Comparison of ENCODE assay signal across 18 mouse cellular contexts in genomic region chr13:19717201-19717600, GRCm38 (mm10). TPM values are rescaled to one million over a fixed set of nuclear protein-coding genes. Genes with fewer than 3 reads are reported as not detected.
DNase-seq lines count a peak whose midpoint lies in the region; ATAC-seq and TF ChIP-seq lines count a peak whose summit lies in the region.
"Had no signal": no experiment of that assay in that cellular context is flagged by ENCODE, and none has a peak within 500 bp of the region (broad histone marks: within the 10 kb centered on the region; RNA-seq: fewer than 3 reads in every experiment).

No protein-coding gene starts in this region.

- no peak overlapping the region for H3K27ac ChIP-seq in hindbrain, embryonic 13.5 days
- H3K27ac ChIP-seq in hindbrain, embryonic 12.5 days, result no peak overlapping the region
- H3K27ac ChIP-seq in lung, embryonic 14.5 days (ENCODE audit: low read depth), result no peak overlapping the region
- H3K27ac ChIP-seq: intestine, embryonic 15.5 days had no signal

- no peak overlapping the region for H3K4me3 ChIP-seq in hindbrain, embryonic 13.5 days
- no peak overlapping the region for H3K4me3 ChIP-seq in hindbrain, embryonic 12.5 days
- no peak overlapping the region for H3K4me3 ChIP-seq in lung, embryonic 14.5 days (ENCODE audit: low read depth, low read length)
- H3K4me3 ChIP-seq: heart, embryonic 12.5 days; intestine, embryonic 15.5 days had no signal

- H3K4me2 ChIP-seq in hindbrain, embryonic 13.5 days, result no peak overlapping the region
- H3K4me2 ChIP-seq in hindbrain, embryonic 12.5 days (replicated peaks), result no peak overlapping the region
- no peak overlapping the region for H3K4me2 ChIP-seq in lung, embryonic 14.5 days
- H3K4me2 ChIP-seq: heart, embryonic 12.5 days; intestine, embryonic 15.5 days had no signal

- H3K4me1 ChIP-seq in hindbrain, embryonic 13.5 days (replicated peaks), result 0 out of 2 replicates have a peak, but pooled peaks cover 3% of the 10 kb centered on the region
- H3K4me1 ChIP-seq in hindbrain, embryonic 12.5 days, result no peaks in the 10 kb centered on the region
- H3K4me1 ChIP-seq in lung, embryonic 14.5 days (ENCODE audit: insufficient read depth), result no peaks in the 10 kb centered on the region
- H3K4me1 ChIP-seq: heart, embryonic 12.5 days; intestine, embryonic 15.5 days had no signal

- TF ChIP-seq CTCF in lung, embryonic 14.5 days (IDR thresholded peaks at IDR 0.05; ENCODE audit: low read depth), result no peak

- H3K9me3 ChIP-seq in hindbrain, embryonic 13.5 days, result no peaks in the 10 kb centered on the region
- H3K9me3 ChIP-seq in hindbrain, embryonic 12.5 days (replicated peaks), result no peaks in the 10 kb centered on the region
- H3K9me3 ChIP-seq in lung, embryonic 14.5 days (ENCODE audit: low read depth, low read length), result no peaks in the 10 kb centered on the region
- H3K9me3 ChIP-seq: heart, embryonic 12.5 days; intestine, embryonic 15.5 days had no signal

- 77% methylated on average over 2 of the region's 2 CpGs for WGBS in hindbrain, embryonic 13.5 days
- 76% methylated on average over 2 of the region's 2 CpGs for WGBS in hindbrain, embryonic 12.5 days
- WGBS in lung, embryonic 14.5 days, result 75% methylated on average over 2 of the region's 2 CpGs

- peak; percentile 27 for DNase-seq in lung, embryonic 14.5 days
- no peak for DNase-seq in lung, postnatal 36 days
- DNase-seq in adipocyte (ENCODE audit: low spot score), result peak; percentile 24
- DNase-seq in cerebellum, postnatal 14 days, result no peak
- DNase-seq: adrenal gland, adult 8-10 months; adrenal gland, postnatal 36 days; cerebellum, adult 11-12 months; cerebellum, adult 9-10 months; cerebellum, postnatal 36 days; forebrain, postnatal 0 days; gastrocnemius, postnatal 14 days; kidney, adult 18-20 months had no signal

- H3K36me3 ChIP-seq in hindbrain, embryonic 13.5 days, result no peaks in the 10 kb centered on the region
- no peaks in the 10 kb centered on the region for H3K36me3 ChIP-seq in hindbrain, embryonic 12.5 days
- H3K36me3 ChIP-seq in lung, embryonic 14.5 days (ENCODE audit: insufficient read depth), result no peaks in the 10 kb centered on the region
- H3K36me3 ChIP-seq: heart, embryonic 12.5 days; intestine, embryonic 15.5 days had no signal

- H3K9ac ChIP-seq in hindbrain, embryonic 13.5 days, result no peak overlapping the region
- no peak overlapping the region for H3K9ac ChIP-seq in hindbrain, embryonic 12.5 days
- no peak overlapping the region for H3K9ac ChIP-seq in lung, embryonic 14.5 days
- H3K9ac ChIP-seq: forebrain, postnatal 0 days; heart, embryonic 12.5 days; intestine, embryonic 15.5 days had no signal

- 0 out of 2 replicates have a peak, but pooled peaks have one; percentile 36 for ATAC-seq in hindbrain, embryonic 13.5 days (ENCODE audit: low FRiP score)
- no peak for ATAC-seq in hindbrain, embryonic 12.5 days (ENCODE audit: low FRiP score)
- no peak for ATAC-seq in lung, embryonic 14.5 days (ENCODE audit: insufficient read depth)
- ATAC-seq: forebrain, postnatal 0 days; intestine, embryonic 15.5 days had no signal

- H3K27me3 ChIP-seq in hindbrain, embryonic 13.5 days, result no peaks in the 10 kb centered on the region
- no peaks in the 10 kb centered on the region for H3K27me3 ChIP-seq in hindbrain, embryonic 12.5 days
- H3K27me3 ChIP-seq in lung, embryonic 14.5 days (ENCODE audit: insufficient read depth, low read length), result no peaks in the 10 kb centered on the region
- H3K27me3 ChIP-seq: CH12.LX; heart, embryonic 12.5 days; intestine, embryonic 15.5 days had no signal

RNA-seq across cellular contexts. Expression of gene Nme8, which starts 19.6 kb away (rescaled TPM):
- 0.14 TPM in 1 of 2 replicates, not detected in the other for polyA plus RNA-seq in hindbrain, embryonic 13.5 days (2015; fragmentation: Nextera tagmentation; extraction: Ambion mirVana)
- polyA plus RNA-seq in hindbrain, embryonic 12.5 days (2016; fragmentation: Nextera tagmentation; extraction: Ambion mirVana), result not detected in 2 replicates
- polyA plus RNA-seq in lung, embryonic 14.5 days (2014; fragmentation: Nextera tagmentation; extraction: Ambion mirVana), result not detected in 2 replicates
- polyA plus RNA-seq: embryonic facial prominence, embryonic 14.5 days; forebrain, postnatal 0 days; heart, embryonic 12.5 days; intestine, embryonic 15.5 days had no signal

Comparison
In these comparisons a context has a peak if more than half of its experiments do, and no peak if none do; other contexts are left out.
1. DNase-seq: peak in lung, embryonic 14.5 days (single experiment) and adipocyte (single experiment); none in lung, postnatal 36 days (single experiment) and cerebellum, postnatal 14 days (0 of 2).